Mouse (Mus musculus): ENCODE measurements around the gene Capn7. TPM values are rescaled to one million over a fixed set of nuclear protein-coding genes. Genes with fewer than 3 reads are reported as not detected.

Capn7 gene
- total and polyA plus RNA-seq, 2 experiments from 2014 or later = 33.8 to 34.0 TPM

GRCm38 (mm10) chr14:31382276-31382675 lies 45.8 kb downstream of the Capn7 start:
- no peak for TF ChIP-seq EP300 (IDR thresholded peaks at IDR 0.05; ENCODE audit: low read depth)
- TF ChIP-seq CTCF (IDR thresholded peaks at IDR 0.05; ENCODE audit: low read depth) = no peak
- peaks cover 22% of the 10 kb centered on the region for H3K4me1 ChIP-seq (ENCODE audit: control insufficient read depth, insufficient read depth)
- ATAC-seq (ENCODE audit: insufficient read depth, low read depth) (no peak), DNase-seq (ENCODE audit: low spot score) (no peak)
- no peaks in the 10 kb centered on the region for H3K9me3 ChIP-seq (replicated peaks; ENCODE audit: control insufficient read depth, low read length)
- WGBS = 82% methylated on average over 8 of the region's 8 CpGs
- no peak overlapping the region for H3K4me2 ChIP-seq (ENCODE audit: low read depth, low read length)
- H3K4me3 ChIP-seq (ENCODE audit: low read depth, low read length) = no peak overlapping the region
- H3K27ac ChIP-seq (ENCODE audit: low read depth) = no peak overlapping the region
- peaks cover 24% of the 10 kb centered on the region for H3K36me3 ChIP-seq (replicated peaks; ENCODE audit: control insufficient read depth, insufficient read depth, low read length)
- H3K9ac ChIP-seq (replicated peaks; ENCODE audit: low read depth, low read length) = no peak overlapping the region
- no peaks in the 10 kb centered on the region for H3K27me3 ChIP-seq (ENCODE audit: control insufficient read depth, insufficient read depth, low read length)

DNA sequence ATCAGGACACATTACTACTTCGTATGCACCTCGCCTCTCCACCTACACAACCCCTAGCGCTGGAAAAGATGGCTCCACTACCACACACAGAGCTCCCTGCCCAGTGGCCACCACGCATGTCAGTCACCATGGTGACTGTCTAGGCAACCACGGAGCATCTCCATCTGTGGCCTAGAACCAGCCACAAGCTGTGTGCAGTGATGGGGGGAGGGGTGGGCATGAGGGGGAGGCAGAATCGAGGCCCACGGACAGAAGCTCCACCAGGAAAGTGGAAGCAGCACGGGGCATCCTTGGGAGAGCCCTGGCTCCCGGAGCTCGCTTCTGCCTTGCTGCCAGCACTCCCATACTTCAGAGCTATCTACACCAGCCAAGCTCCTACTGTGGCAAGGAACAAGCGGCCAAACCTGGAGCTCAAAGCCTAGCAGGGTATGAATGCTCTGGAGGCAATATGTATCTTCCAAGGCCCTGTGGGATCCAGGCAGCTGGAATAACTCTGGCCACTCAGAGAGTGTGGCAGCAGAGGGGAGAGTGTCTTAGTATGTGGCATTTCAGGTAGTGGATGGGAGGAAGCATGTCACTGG lies 47.1 kb downstream of the Capn7 start:
- Histone ChIP-seq H3K4me2 (ENCODE audit: low read depth, low read length) (no peak overlapping the region), H3K27me3 (ENCODE audit: control insufficient read depth, insufficient read depth, low read length) (no peaks in the 10 kb centered on the region), H3K36me3 (replicated peaks; ENCODE audit: control insufficient read depth, insufficient read depth, low read length) (peaks cover 12% of the 10 kb centered on the region), H3K27ac (ENCODE audit: low read depth) (no peak overlapping the region), H3K4me3 (ENCODE audit: low read depth, low read length) (no peak overlapping the region), H3K4me1 (ENCODE audit: control insufficient read depth, insufficient read depth) (peaks cover 22% of the 10 kb centered on the region), H3K9ac (replicated peaks; ENCODE audit: low read depth, low read length) (no peak overlapping the region), H3K9me3 (replicated peaks; ENCODE audit: control insufficient read depth, low read length) (no peaks in the 10 kb centered on the region)
- ATAC-seq (ENCODE audit: insufficient read depth, low read depth) (no peak), DNase-seq (ENCODE audit: low spot score) (no peak)
- WGBS = 83% methylated on average over 11 of the region's 11 CpGs
- TF ChIP-seq EP300 (IDR thresholded peaks at IDR 0.05; ENCODE audit: low read depth) = no peak
- TF ChIP-seq CTCF (IDR thresholded peaks at IDR 0.05; ENCODE audit: low read depth) = no peak

DNA sequence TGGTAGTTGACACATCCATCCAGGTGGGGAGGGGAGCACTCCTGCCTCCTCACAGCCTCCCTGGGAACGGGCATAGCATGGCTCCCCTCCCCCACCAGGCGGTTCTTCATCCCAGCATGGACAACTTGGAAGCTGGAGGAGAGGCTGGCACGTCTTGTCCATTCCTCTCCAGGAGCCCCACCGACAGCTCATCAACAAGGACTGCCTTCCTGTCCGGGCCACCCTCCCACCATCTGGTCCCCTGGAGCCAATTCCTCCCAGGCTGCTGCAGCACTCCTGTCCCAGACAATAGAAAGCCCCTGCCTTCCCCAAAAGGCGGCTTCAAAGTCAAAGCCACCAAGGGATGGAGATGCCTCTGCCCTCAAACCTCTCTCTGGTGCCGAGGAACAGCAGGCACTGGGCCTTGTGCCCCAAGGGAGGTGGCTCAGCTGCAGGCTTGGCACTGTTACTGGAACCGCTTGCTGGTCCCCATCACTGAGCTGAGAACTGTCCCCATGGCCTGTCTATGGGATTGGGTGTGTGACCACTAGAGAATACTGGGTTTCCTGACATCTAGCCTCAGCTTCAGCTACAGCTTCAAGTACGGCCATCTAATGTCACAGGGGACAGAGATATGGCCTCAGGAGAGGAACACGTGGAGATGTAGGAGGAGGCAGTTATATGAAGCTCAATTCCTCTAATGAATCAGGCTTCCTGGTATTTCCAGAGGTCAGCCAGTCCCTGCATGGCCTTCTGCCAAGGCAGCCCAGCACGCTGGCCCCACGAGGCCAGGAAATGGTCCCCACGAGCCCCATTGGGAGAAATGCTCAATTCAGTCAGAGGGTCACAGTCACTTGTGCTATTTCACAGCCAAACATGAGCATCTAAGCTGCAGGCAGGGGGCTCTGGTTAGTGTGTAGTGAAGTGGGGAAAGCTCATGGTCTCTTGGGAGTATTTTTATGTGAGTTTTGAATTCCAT lies 48.2 kb downstream of the Capn7 start:
- no peak overlapping the region for H3K4me2 ChIP-seq (ENCODE audit: low read depth, low read length)
- no peaks in the 10 kb centered on the region for H3K9me3 ChIP-seq (replicated peaks; ENCODE audit: control insufficient read depth, low read length)
- peaks cover 5% of the 10 kb centered on the region for H3K36me3 ChIP-seq (replicated peaks; ENCODE audit: control insufficient read depth, insufficient read depth, low read length)
- ATAC-seq (ENCODE audit: insufficient read depth, low read depth) = peak; percentile 32; the same call in 1 of the 2 replicates
- H3K4me3 ChIP-seq (ENCODE audit: low read depth, low read length) = no peak overlapping the region
- H3K4me1 ChIP-seq (ENCODE audit: control insufficient read depth, insufficient read depth) = peaks cover 22% of the 10 kb centered on the region
- peak overlapping the region; percentile 56 for H3K27ac ChIP-seq (ENCODE audit: low read depth)
- no peaks in the 10 kb centered on the region for H3K27me3 ChIP-seq (ENCODE audit: control insufficient read depth, insufficient read depth, low read length)
- H3K9ac ChIP-seq (replicated peaks; ENCODE audit: low read depth, low read length) = no peak overlapping the region; the same call in 1 of the 2 replicates
- DNase-seq (ENCODE audit: low spot score) = no peak
- peak; percentile 33 for TF ChIP-seq CTCF (IDR thresholded peaks at IDR 0.05; ENCODE audit: low read depth)
- TF ChIP-seq EP300 (IDR thresholded peaks at IDR 0.05; ENCODE audit: low read depth) = no peak
- 33% methylated on average over 13 of the region's 13 CpGs for WGBS

DNA sequence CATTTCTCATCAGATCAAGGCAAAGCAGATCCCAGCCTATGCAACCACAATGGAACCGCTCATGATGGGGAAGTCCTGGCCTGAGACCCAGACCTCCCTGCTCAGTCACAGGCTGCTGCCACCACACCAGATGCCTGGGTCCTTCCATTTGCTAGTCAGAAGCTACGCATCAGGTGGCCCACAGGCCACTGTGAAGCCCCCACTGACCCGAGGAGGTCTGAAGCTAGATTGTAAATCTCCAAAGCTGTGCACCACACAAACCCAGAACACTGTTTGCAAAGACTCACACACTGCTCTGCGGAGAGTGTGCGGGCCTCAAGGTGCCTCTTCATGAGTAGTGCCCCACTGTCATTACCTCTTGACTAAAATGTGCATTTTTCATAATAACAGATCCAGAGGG lies 49.0 kb downstream of the Capn7 start:
- no peak overlapping the region for H3K9ac ChIP-seq (replicated peaks; ENCODE audit: low read depth, low read length)
- H3K9me3 ChIP-seq (replicated peaks; ENCODE audit: control insufficient read depth, low read length) = no peaks in the 10 kb centered on the region
- H3K4me2 ChIP-seq (ENCODE audit: low read depth, low read length) = no peak overlapping the region
- no peak for DNase-seq (ENCODE audit: low spot score)
- TF ChIP-seq EP300 (IDR thresholded peaks at IDR 0.05; ENCODE audit: low read depth) (no peak), CTCF (IDR thresholded peaks at IDR 0.05; ENCODE audit: low read depth) (no peak)
- H3K27me3 ChIP-seq (ENCODE audit: control insufficient read depth, insufficient read depth, low read length) = no peaks in the 10 kb centered on the region
- H3K27ac ChIP-seq (ENCODE audit: low read depth) = peak overlapping the region; percentile 56
- 86% methylated on average over 5 of the region's 5 CpGs for WGBS
- no peak overlapping the region for H3K4me3 ChIP-seq (ENCODE audit: low read depth, low read length)
- H3K36me3 ChIP-seq (replicated peaks; ENCODE audit: control insufficient read depth, insufficient read depth, low read length) = peaks cover 5% of the 10 kb centered on the region
- ATAC-seq (ENCODE audit: insufficient read depth, low read depth) = peak; percentile 3; the same call in 1 of the 2 replicates
- peaks cover 22% of the 10 kb centered on the region for H3K4me1 ChIP-seq (ENCODE audit: control insufficient read depth, insufficient read depth)

DNA sequence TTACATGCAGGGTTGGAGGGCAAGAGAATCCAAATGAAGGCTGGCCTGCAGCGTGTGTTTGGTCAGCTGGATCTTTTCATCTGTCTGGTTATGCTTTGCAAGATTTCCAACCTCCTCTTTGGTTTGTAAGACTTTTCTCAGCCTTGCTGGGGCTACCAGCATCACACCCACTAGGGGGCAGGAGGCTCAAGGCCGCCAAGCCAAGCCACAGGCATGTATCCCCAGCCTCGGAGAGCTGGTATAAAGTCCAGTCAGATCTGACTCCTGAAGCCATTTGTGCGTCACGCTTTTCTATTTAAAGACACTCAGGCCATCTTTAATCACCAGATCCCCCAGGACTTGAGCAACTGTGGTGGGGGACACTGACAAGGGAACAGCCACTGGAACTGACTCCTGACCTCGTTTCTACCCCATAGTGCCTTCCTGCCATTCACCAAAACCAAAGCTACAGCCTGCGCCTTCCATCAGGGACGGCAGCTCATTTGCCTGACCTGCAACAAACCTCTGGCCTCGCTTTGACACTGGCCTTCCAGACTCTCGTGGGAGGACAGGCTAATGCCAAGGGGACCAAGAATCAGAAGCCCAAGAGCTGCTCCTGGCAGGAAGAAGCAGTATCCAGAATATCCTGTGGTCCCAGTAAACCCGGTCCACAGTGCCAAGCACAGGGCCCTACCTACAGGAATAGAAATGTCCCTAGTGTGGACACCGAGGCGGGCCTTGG lies 49.7 kb downstream of the Capn7 start:
- peaks cover 5% of the 10 kb centered on the region for H3K36me3 ChIP-seq (replicated peaks; ENCODE audit: control insufficient read depth, insufficient read depth, low read length)
- no peak overlapping the region for H3K4me2 ChIP-seq (ENCODE audit: low read depth, low read length)
- peak; percentile 85 for ATAC-seq (ENCODE audit: insufficient read depth, low read depth)
- no peak overlapping the region for H3K9ac ChIP-seq (replicated peaks; ENCODE audit: low read depth, low read length)
- H3K4me3 ChIP-seq (ENCODE audit: low read depth, low read length) = no peak overlapping the region
- TF ChIP-seq EP300 (IDR thresholded peaks at IDR 0.05; ENCODE audit: low read depth) (peak; percentile 16; the same call in 1 of the 2 replicates), CTCF (IDR thresholded peaks at IDR 0.05; ENCODE audit: low read depth) (peak; percentile 97)
- peaks cover 22% of the 10 kb centered on the region for H3K4me1 ChIP-seq (ENCODE audit: control insufficient read depth, insufficient read depth)
- peak; percentile 96 for DNase-seq (ENCODE audit: low spot score)
- WGBS = 25% methylated on average over 13 of the region's 13 CpGs
- no peaks in the 10 kb centered on the region for H3K9me3 ChIP-seq (replicated peaks; ENCODE audit: control insufficient read depth, low read length)
- H3K27me3 ChIP-seq (ENCODE audit: control insufficient read depth, insufficient read depth, low read length) = no peaks in the 10 kb centered on the region
- peak overlapping the region; percentile 56 for H3K27ac ChIP-seq (ENCODE audit: low read depth)
